Mouse (Mus musculus): ENCODE data around the gene Tmem233. TPM values are rescaled to one million over a fixed set of nuclear protein-coding genes. Genes with fewer than 3 reads are reported as not detected.

Tmem233 gene
- polyA plus RNA-seq, 1 experiment from 2014 or later, result not detected

DNA sequence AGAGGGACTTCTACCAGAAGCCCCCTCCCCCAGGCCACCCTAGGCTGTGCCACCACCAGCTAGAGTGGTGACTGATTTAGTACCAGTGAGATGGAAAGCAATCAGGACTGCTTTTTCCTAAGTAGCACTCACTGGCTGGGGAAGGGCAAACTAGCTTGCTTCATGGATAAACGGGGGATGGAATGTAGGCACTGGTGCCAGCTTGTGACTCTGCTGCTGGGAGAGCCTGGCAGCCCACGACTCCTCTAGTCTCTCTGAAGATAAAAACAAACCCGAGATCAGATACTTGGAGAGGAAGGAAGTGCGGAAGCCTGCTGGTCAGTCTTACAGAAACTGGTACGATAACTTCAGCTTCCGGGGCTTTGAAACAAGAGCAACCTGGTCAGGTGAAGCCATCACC is 2.3 kb downstream of the Tmem233 start:
- Histone ChIP-seq H3K9me3 (ENCODE audit: control insufficient read depth, low read length) (no peaks in the 10 kb centered on the region), H3K4me3 (replicated peaks; ENCODE audit: low read length) (no peak overlapping the region), H3K4me1 (replicated peaks; ENCODE audit: control insufficient read depth, insufficient read depth, low read length) (no peaks in the 10 kb centered on the region), H3K27ac (ENCODE audit: low read length) (no peak overlapping the region), H3K9ac (replicated peaks; ENCODE audit: low read depth, low read length) (no peak overlapping the region), H3K27me3 (replicated peaks; ENCODE audit: control insufficient read depth, insufficient read depth, low read length) (peaks cover 4% of the 10 kb centered on the region), H3K4me2 (ENCODE audit: low read length) (no peak overlapping the region), H3K36me3 (ENCODE audit: control insufficient read depth, insufficient read depth) (no peaks in the 10 kb centered on the region)
- 64% methylated on average over 6 of the region's 6 CpGs for WGBS
- no peak for ATAC-seq

DNA sequence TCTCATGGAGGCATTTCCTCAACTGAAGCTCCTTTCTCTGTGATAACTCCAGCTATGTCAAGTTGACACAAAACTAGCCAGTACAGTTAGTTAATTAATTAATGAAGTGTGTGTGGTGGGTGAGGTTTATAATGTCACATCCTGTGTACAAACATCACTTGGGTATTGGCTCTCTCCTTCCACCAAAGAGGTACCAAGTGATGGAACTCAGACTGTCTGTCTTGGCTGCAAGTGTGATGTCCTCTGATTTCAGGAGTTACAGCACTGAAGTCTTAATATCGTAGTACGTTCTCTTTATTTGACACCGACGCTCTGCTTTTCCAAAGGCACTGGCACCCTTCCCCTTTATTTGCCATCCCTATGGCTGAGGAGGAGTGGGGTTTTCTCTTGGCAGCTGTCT is 13.4 kb downstream of the Tmem233 start:
- ATAC-seq, result no peak
- Histone ChIP-seq H3K27ac (ENCODE audit: low read length) (no peak overlapping the region), H3K27me3 (replicated peaks; ENCODE audit: control insufficient read depth, insufficient read depth, low read length) (no peaks in the 10 kb centered on the region), H3K9ac (replicated peaks; ENCODE audit: low read depth, low read length) (no peak overlapping the region), H3K4me2 (ENCODE audit: low read length) (no peak overlapping the region), H3K36me3 (ENCODE audit: control insufficient read depth, insufficient read depth) (no peaks in the 10 kb centered on the region), H3K4me1 (replicated peaks; ENCODE audit: control insufficient read depth, insufficient read depth, low read length) (no peaks in the 10 kb centered on the region), H3K9me3 (ENCODE audit: control insufficient read depth, low read length) (no peaks in the 10 kb centered on the region), H3K4me3 (replicated peaks; ENCODE audit: low read length) (no peak overlapping the region)
- 93% methylated on average over 4 of the region's 4 CpGs for WGBS

DNA sequence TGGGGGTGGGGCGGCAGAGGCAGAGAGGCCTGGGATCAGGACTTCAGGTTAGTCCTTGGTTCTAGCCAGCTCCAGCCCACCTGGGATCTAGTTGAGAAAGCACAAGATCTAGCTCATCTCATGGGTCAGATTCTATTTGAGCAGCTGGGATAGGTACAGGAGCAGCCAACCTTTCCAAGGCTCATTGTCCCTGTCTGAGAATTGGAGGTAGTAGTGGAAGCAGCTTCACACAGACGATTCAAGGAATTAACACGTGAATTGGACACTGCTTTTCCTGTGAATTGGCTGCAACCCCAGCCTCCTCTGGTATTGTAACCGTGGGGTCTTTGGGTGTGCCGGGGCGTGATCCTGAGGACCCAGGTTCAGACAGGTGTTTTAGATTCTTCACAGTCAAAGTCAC is 30.2 kb downstream of the Tmem233 start:
- H3K4me2 ChIP-seq (ENCODE audit: low read length), result no peak overlapping the region
- WGBS, result 43% methylated on average over 6 of the region's 6 CpGs
- ATAC-seq, result no peak

DNA sequence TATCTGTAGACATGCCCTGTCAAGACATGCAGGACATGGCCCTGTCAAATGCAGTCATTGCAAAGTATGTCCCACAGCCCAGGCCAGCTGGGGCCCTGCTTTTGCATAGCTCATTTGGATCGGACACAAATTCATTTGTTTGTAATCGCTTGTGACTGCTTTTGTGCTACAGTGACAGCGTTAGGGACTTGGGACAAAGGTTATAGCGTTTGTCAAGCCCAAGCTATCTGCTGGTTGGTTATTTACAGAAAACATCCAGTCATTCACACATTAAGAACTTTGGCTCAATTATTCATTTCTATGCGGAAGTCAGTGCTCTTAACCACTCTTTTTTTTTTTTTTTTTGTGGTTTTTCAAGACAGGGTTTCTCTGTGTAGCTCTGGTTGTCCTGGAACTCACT is 30.9 kb downstream of the Tmem233 start:
- no peak overlapping the region for H3K4me3 ChIP-seq (replicated peaks; ENCODE audit: low read length)
- H3K4me1 ChIP-seq (replicated peaks; ENCODE audit: control insufficient read depth, insufficient read depth, low read length), result no peaks in the 10 kb centered on the region
- H3K4me2 ChIP-seq (ENCODE audit: low read length), result no peak overlapping the region
- ATAC-seq, result no peak
- H3K36me3 ChIP-seq (ENCODE audit: control insufficient read depth, insufficient read depth), result no peaks in the 10 kb centered on the region
- no peaks in the 10 kb centered on the region for H3K9me3 ChIP-seq (ENCODE audit: control insufficient read depth, low read length)
- H3K27me3 ChIP-seq (replicated peaks; ENCODE audit: control insufficient read depth, insufficient read depth, low read length), result no peaks in the 10 kb centered on the region
- no peak overlapping the region for H3K27ac ChIP-seq (ENCODE audit: low read length)
- WGBS, result 80% methylated on average over 5 of the region's 5 CpGs
- no peak overlapping the region for H3K9ac ChIP-seq (replicated peaks; ENCODE audit: low read depth, low read length)

More for the DNA sequence above, 30.2 kb downstream of the Tmem233 start:
- H3K4me3 ChIP-seq (replicated peaks; ENCODE audit: low read length), result no peak overlapping the region
- H3K27ac ChIP-seq (ENCODE audit: low read length), result no peak overlapping the region
- H3K9ac ChIP-seq (replicated peaks; ENCODE audit: low read depth, low read length), result no peak overlapping the region
- H3K4me1 ChIP-seq (replicated peaks; ENCODE audit: control insufficient read depth, insufficient read depth, low read length), result no peaks in the 10 kb centered on the region
- no peaks in the 10 kb centered on the region for H3K9me3 ChIP-seq (ENCODE audit: control insufficient read depth, low read length)
- no peaks in the 10 kb centered on the region for H3K36me3 ChIP-seq (ENCODE audit: control insufficient read depth, insufficient read depth)
- H3K27me3 ChIP-seq (replicated peaks; ENCODE audit: control insufficient read depth, insufficient read depth, low read length), result no peaks in the 10 kb centered on the region

DNA sequence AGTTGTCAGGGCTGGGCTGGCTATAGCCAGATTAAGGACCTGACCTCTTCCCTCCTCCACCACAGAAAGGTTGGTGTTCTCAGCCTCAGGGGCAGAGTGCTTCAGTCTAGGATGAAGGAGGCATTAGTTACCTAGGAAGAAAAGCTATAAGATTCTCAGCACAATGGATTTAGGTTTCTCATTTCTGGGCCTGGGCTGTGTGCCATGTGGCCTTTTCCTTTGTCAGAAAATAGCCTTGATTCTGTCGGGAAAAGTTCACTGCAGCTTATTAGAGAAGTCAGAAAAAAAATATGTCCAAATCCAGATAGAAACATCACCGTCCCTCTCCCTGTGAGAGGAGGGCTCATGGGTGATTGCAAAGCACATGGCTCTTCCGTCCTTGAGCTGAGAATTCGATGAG is 33.2 kb downstream of the Tmem233 start:
- 76% methylated on average over 4 of the region's 4 CpGs for WGBS
- ATAC-seq, result no peak

DNA sequence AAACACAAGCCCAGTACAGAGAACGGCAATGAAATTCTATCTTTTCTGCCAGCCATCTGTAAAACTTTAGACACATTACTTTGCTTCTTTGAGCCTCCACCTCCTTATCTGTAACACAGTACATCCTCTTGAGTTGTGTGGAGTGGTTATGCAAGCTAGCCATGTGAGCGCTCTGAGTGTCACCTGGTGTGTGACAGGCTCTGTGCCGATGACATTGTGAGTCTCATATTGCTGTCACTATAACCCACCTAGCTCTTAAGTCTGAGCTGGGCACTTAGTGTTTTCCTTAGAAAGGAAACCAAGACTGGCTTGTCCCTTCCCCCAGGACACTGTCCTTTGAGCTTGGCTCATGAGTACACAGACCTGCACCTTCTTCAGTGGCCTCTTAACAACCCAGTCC is 34.7 kb downstream of the Tmem233 start:
- Histone ChIP-seq H3K27ac (ENCODE audit: low read length) (no peak overlapping the region), H3K4me1 (replicated peaks; ENCODE audit: control insufficient read depth, insufficient read depth, low read length) (no peaks in the 10 kb centered on the region), H3K4me3 (replicated peaks; ENCODE audit: low read length) (no peak overlapping the region), H3K9ac (replicated peaks; ENCODE audit: low read depth, low read length) (no peak overlapping the region), H3K9me3 (ENCODE audit: control insufficient read depth, low read length) (no peaks in the 10 kb centered on the region), H3K4me2 (ENCODE audit: low read length) (no peak overlapping the region), H3K36me3 (ENCODE audit: control insufficient read depth, insufficient read depth) (no peaks in the 10 kb centered on the region), H3K27me3 (replicated peaks; ENCODE audit: control insufficient read depth, insufficient read depth, low read length) (no peaks in the 10 kb centered on the region)
- 98% methylated on average over 3 of the region's 3 CpGs for WGBS
- ATAC-seq, result no peak

More for the DNA sequence above, 33.2 kb downstream of the Tmem233 start:
- no peak overlapping the region for H3K4me2 ChIP-seq (ENCODE audit: low read length)
- no peak overlapping the region for H3K27ac ChIP-seq (ENCODE audit: low read length)
- no peaks in the 10 kb centered on the region for H3K9me3 ChIP-seq (ENCODE audit: control insufficient read depth, low read length)
- H3K4me1 ChIP-seq (replicated peaks; ENCODE audit: control insufficient read depth, insufficient read depth, low read length), result no peaks in the 10 kb centered on the region
- no peaks in the 10 kb centered on the region for H3K36me3 ChIP-seq (ENCODE audit: control insufficient read depth, insufficient read depth)
- H3K27me3 ChIP-seq (replicated peaks; ENCODE audit: control insufficient read depth, insufficient read depth, low read length), result no peaks in the 10 kb centered on the region
- no peak overlapping the region for H3K9ac ChIP-seq (replicated peaks; ENCODE audit: low read depth, low read length)
- no peak overlapping the region for H3K4me3 ChIP-seq (replicated peaks; ENCODE audit: low read length)

DNA sequence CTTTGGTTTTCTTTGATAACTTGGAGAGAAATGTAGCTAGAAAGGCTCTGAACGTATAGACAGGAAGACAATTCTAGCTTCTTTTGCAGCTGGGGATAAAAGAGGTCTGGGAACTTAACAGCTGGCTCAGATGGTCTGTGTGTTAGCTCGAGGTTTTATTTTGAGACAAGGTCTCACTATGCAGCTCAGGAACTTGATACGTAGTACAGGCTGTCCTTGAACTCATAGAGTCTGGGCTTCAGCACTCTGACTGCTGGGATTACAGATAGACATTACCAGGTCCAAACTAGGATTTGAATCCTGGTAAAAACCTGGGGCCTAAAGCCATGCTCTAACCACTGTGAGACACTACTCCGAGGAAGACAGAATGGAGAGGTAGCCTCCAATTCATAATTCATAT is 36.8 kb downstream of the Tmem233 start:
- no peaks in the 10 kb centered on the region for H3K36me3 ChIP-seq (ENCODE audit: control insufficient read depth, insufficient read depth)
- H3K9ac ChIP-seq (replicated peaks; ENCODE audit: low read depth, low read length), result no peak overlapping the region
- no peak overlapping the region for H3K27ac ChIP-seq (ENCODE audit: low read length)
- no peak overlapping the region for H3K4me3 ChIP-seq (replicated peaks; ENCODE audit: low read length)
- no peaks in the 10 kb centered on the region for H3K4me1 ChIP-seq (replicated peaks; ENCODE audit: control insufficient read depth, insufficient read depth, low read length)
- no peak overlapping the region for H3K4me2 ChIP-seq (ENCODE audit: low read length)
- 75% methylated on average over 4 of the region's 4 CpGs for WGBS
- H3K9me3 ChIP-seq (ENCODE audit: control insufficient read depth, low read length), result no peaks in the 10 kb centered on the region
- H3K27me3 ChIP-seq (replicated peaks; ENCODE audit: control insufficient read depth, insufficient read depth, low read length), result no peaks in the 10 kb centered on the region
- no peak for ATAC-seq

DNA sequence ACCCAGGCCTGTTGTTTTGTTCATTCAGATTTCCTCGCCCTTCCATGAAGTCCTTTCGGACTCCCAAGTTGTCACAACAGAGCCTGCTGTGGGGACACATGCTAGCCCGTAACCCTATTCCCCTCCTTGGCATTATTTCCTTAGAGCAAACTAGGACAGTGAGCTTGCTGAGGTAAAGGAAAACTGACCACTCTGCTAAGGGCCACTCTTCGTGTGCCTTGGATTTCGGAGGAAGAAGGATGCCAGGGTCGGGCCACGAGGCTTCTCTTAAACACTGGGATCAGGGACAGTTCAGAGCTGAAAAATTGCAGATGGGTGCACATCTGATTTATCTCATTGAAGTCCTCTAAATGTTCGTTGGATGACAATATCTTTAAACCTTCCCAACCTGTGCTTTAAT is 37.5 kb downstream of the Tmem233 start:
- no peaks in the 10 kb centered on the region for H3K27me3 ChIP-seq (replicated peaks; ENCODE audit: control insufficient read depth, insufficient read depth, low read length)
- H3K4me1 ChIP-seq (replicated peaks; ENCODE audit: control insufficient read depth, insufficient read depth, low read length), result no peaks in the 10 kb centered on the region
- ATAC-seq, result no peak
- no peak overlapping the region for H3K4me3 ChIP-seq (replicated peaks; ENCODE audit: low read length)
- 90% methylated on average over 8 of the region's 8 CpGs for WGBS
- no peak overlapping the region for H3K27ac ChIP-seq (ENCODE audit: low read length)
- no peaks in the 10 kb centered on the region for H3K36me3 ChIP-seq (ENCODE audit: control insufficient read depth, insufficient read depth)
- no peak overlapping the region for H3K9ac ChIP-seq (replicated peaks; ENCODE audit: low read depth, low read length)
- H3K9me3 ChIP-seq (ENCODE audit: control insufficient read depth, low read length), result no peaks in the 10 kb centered on the region
- H3K4me2 ChIP-seq (ENCODE audit: low read length), result no peak overlapping the region

DNA sequence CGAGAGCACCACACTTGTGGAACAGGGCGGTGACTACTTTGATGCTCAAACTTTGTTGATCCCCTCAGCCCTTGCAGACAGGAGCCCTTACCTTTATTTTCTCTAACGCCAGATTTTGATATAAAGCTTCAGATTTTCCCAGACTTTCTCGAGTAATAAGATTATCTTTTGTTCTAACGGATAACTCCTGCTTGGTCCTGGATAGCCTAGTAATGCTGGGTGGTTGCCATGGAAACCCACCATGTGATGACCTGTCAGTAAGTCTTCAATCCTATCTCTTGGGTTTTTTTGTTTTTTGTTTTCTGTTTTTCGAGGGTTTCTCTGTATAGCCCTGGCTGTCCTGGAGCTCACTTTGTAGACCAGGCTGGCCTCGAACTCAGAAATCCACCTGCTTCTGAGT is 40.8 kb downstream of the Tmem233 start:
- Histone ChIP-seq H3K4me1 (replicated peaks; ENCODE audit: control insufficient read depth, insufficient read depth, low read length) (no peaks in the 10 kb centered on the region), H3K27ac (ENCODE audit: low read length) (no peak overlapping the region), H3K4me2 (ENCODE audit: low read length) (no peak overlapping the region), H3K4me3 (replicated peaks; ENCODE audit: low read length) (no peak overlapping the region), H3K27me3 (replicated peaks; ENCODE audit: control insufficient read depth, insufficient read depth, low read length) (no peaks in the 10 kb centered on the region), H3K9me3 (ENCODE audit: control insufficient read depth, low read length) (no peaks in the 10 kb centered on the region), H3K36me3 (ENCODE audit: control insufficient read depth, insufficient read depth) (no peaks in the 10 kb centered on the region), H3K9ac (replicated peaks; ENCODE audit: low read depth, low read length) (no peak overlapping the region)
- WGBS, result 60% methylated on average over 7 of the region's 7 CpGs
- no peak for ATAC-seq

DNA sequence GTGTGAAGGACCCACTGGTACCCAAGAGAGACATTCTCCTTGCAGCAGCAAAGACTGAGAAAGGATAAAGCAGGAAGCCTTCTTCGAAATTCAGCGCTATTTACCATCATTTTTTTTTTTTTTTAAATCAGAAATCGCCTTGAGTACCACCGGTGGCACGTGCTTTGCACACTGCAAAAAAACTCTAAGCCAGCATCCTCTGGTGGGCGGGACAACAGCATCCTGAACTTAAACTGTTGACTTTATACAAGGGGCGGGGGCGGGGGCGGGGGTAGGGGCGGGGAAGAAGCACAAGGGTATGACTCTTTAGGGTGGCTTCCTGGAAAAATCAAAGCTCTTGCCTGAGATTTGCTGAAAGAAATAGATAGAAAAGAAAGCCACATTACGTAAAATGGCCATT is 43.3 kb downstream of the Tmem233 start:
- Histone ChIP-seq H3K4me2 (ENCODE audit: low read length) (no peak overlapping the region), H3K9ac (replicated peaks; ENCODE audit: low read depth, low read length) (no peak overlapping the region), H3K27ac (ENCODE audit: low read length) (no peak overlapping the region), H3K9me3 (ENCODE audit: control insufficient read depth, low read length) (no peaks in the 10 kb centered on the region), H3K4me1 (replicated peaks; ENCODE audit: control insufficient read depth, insufficient read depth, low read length) (no peaks in the 10 kb centered on the region), H3K4me3 (replicated peaks; ENCODE audit: low read length) (no peak overlapping the region), H3K27me3 (replicated peaks; ENCODE audit: control insufficient read depth, insufficient read depth, low read length) (no peaks in the 10 kb centered on the region), H3K36me3 (ENCODE audit: control insufficient read depth, insufficient read depth) (no peaks in the 10 kb centered on the region)
- ATAC-seq, result no peak
- 45% methylated on average over 11 of the region's 11 CpGs for WGBS

Data from forebrain, embryonic 16.5 days (tissue).